Mouse (Mus musculus): ENCODE measurements around the gene Ppm1m. TPM values are rescaled to one million over a fixed set of nuclear protein-coding genes. Genes with fewer than 3 reads are reported as not detected.

Gene Ppm1m
- polyA plus RNA-seq, 1 experiment = 20.2 TPM

DNA sequence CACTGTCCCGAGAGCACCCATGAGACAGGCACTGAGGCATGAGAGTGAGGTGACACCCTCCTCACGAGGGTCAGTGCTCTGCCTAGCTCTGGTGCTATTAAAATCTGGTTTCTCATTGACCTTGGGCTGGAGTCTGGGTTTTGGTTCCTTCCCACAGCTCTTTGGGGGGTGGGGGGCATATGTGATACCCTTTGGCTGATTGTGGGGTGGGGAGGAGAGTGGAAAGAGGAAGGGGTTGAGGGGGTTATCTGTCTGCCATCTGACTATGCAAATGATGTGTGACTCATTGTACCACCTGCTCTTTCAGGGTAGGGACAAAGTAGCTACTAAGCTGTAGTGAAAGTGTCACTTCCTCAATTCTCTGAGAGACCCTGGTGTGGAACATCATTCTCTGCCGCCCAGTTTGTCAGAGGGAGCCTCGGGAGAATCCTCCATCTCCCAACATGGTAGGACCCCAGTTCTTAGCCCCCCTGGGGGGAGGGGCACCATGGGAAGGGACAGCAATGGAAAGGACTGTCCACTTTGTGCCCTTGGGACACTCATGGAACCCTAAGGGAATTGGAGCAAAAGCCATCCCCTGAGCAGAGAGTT lies 22.8 kb upstream of the Ppm1m start, which contains the start of gene Tlr9:
Gene Tlr9 (plus strand): TSS at position 338 of the 591 bp plus-strand sequence.
- Histone ChIP-seq H3K4me2 (ENCODE audit: low read depth) (no peak within 1 kb of the TSS), H3K4me3 (no peak within 1 kb of the TSS), H3ac (ENCODE audit: control insufficient read depth, insufficient read length) (no peak within 1 kb of the TSS), H3K79me2 (ENCODE audit: control insufficient read depth, insufficient read depth) (no peaks in the 10 kb centered on the region), H3K27me3 (ENCODE audit: control insufficient read depth, insufficient read depth, insufficient read length) (peaks cover 25% of the 10 kb centered on the region), H3K36me3 (ENCODE audit: control insufficient read depth, insufficient read depth) (no peaks in the 10 kb centered on the region)
- TF ChIP-seq TCF12 (IDR thresholded peaks at IDR 0.05; ENCODE audit: insufficient read depth, poor library complexity, severe bottlenecking) (no peak), E2F4 (IDR thresholded peaks at IDR 0.05; ENCODE audit: insufficient read depth) (no peak), TCF3 (IDR thresholded peaks at IDR 0.05; ENCODE audit: insufficient read length, low read depth) (no peak), MAX (IDR thresholded peaks at IDR 0.05; ENCODE audit: low read depth) (no peak), USF1 (IDR thresholded peaks at IDR 0.05; ENCODE audit: low read depth) (no peak), MYOG (IDR thresholded peaks at IDR 0.05; ENCODE audit: control insufficient read depth in 1 of 3, insufficient read depth in 1 of 3, insufficient read length in 2 of 3, low read depth in 2 of 3) (no peak), POLR2AphosphoS2 (IDR thresholded peaks at IDR 0.05; ENCODE audit: insufficient read length, low read depth) (no peak), POLR2A (IDR thresholded peaks at IDR 0.05; ENCODE audit: insufficient read length, low read depth) (no peak), CEBPB (IDR thresholded peaks at IDR 0.05; ENCODE audit: insufficient read depth, poor library complexity, severe bottlenecking) (no peak), MYOD1 (IDR thresholded peaks at IDR 0.05; ENCODE audit: control insufficient read depth in 1 of 3, insufficient read length in 2 of 3, low read depth in 2 of 3) (no peak), SRF (IDR thresholded peaks at IDR 0.05; ENCODE audit: control insufficient read depth, insufficient read length, low read depth) (no peak), REST (IDR thresholded peaks at IDR 0.05; ENCODE audit: insufficient read depth, insufficient read length) (no peak)

DNA sequence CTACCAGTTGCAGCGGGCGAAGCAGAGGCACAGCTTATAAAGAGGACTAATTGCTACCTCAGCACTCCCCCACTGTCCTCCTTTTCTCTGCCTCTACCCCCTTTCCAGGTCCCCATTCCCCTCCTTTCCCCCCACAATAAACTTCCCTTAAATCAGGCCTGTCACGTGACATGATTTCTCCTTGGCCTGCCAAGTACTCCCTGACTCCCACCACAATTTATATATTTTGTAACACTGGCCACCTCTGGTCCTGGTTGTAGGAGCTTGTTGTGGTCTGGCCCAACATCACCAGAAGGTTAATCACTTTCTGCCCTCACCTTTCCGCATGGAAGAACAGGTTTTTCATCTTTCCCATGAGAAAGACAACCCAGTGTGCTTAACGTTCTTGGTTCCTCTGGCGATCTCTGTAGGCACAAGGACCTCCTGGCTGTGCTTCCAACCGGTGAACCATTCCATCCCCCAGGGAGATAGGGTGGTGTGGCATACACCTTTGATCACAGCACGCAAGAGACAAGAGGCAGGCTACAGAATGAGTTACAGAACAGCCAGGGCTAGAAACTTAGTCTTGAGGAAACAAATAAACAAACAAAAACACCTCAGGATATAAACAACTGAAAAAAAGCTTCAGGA lies 21.5 kb upstream of the Ppm1m start:
- no peaks in the 10 kb centered on the region for H3K36me3 ChIP-seq (ENCODE audit: control insufficient read depth, insufficient read depth)
- TF ChIP-seq SRF (IDR thresholded peaks at IDR 0.05; ENCODE audit: control insufficient read depth, insufficient read length, low read depth) = no peak
- TF ChIP-seq CEBPB (IDR thresholded peaks at IDR 0.05; ENCODE audit: insufficient read depth, poor library complexity, severe bottlenecking) = no peak
- no peak for TF ChIP-seq USF1 (IDR thresholded peaks at IDR 0.05; ENCODE audit: low read depth)
- no peak for TF ChIP-seq TCF3 (IDR thresholded peaks at IDR 0.05; ENCODE audit: insufficient read length, low read depth)
- TF ChIP-seq MYOD1 (IDR thresholded peaks at IDR 0.05; ENCODE audit: control insufficient read depth in 1 of 3, insufficient read length in 2 of 3, low read depth in 2 of 3) = no peak
- no peak for TF ChIP-seq MAX (IDR thresholded peaks at IDR 0.05; ENCODE audit: low read depth)
- no peak for TF ChIP-seq POLR2A (IDR thresholded peaks at IDR 0.05; ENCODE audit: insufficient read length, low read depth)
- TF ChIP-seq POLR2AphosphoS2 (IDR thresholded peaks at IDR 0.05; ENCODE audit: insufficient read length, low read depth) = no peak
- H3ac ChIP-seq (ENCODE audit: control insufficient read depth, insufficient read length) = no peak overlapping the region
- no peak overlapping the region for H3K4me3 ChIP-seq
- no peak overlapping the region for H3K4me2 ChIP-seq (ENCODE audit: low read depth)
- no peaks in the 10 kb centered on the region for H3K79me2 ChIP-seq (ENCODE audit: control insufficient read depth, insufficient read depth)
- peaks cover 20% of the 10 kb centered on the region for H3K27me3 ChIP-seq (ENCODE audit: control insufficient read depth, insufficient read depth, insufficient read length)

DNA sequence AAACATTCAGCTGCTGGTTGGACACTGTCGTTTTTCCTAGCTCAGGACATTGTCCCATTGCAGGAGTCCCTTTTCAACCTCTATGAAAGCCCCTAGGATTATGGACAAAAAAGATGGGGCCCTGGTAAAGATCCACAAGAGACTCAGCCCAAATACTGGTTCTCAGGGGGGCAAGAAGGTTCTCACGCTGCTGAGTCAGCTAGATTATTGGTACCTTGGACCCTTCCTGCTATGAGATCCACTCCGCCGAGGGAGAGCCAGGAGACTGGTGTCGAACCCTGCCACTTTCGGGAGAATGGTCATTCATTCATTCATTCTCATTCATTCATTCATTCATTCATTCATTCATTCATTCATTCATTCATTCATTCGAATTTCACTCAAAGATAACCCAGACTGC lies 17.4 kb upstream of the Ppm1m start:
- TF ChIP-seq USF1 (IDR thresholded peaks at IDR 0.05; ENCODE audit: low read depth) (no peak), SRF (IDR thresholded peaks at IDR 0.05; ENCODE audit: control insufficient read depth, insufficient read length, low read depth) (no peak), POLR2A (IDR thresholded peaks at IDR 0.05; ENCODE audit: insufficient read length, low read depth) (no peak), MYOD1 (IDR thresholded peaks at IDR 0.05; ENCODE audit: control insufficient read depth in 1 of 3, insufficient read length in 2 of 3, low read depth in 2 of 3) (no peak), MYOG (IDR thresholded peaks at IDR 0.05; ENCODE audit: control insufficient read depth in 1 of 3, insufficient read depth in 1 of 3, insufficient read length in 2 of 3, low read depth in 2 of 3) (no peak), POLR2AphosphoS2 (IDR thresholded peaks at IDR 0.05; ENCODE audit: insufficient read length, low read depth) (no peak), REST (IDR thresholded peaks at IDR 0.05; ENCODE audit: insufficient read depth, insufficient read length) (no peak), E2F4 (IDR thresholded peaks at IDR 0.05; ENCODE audit: insufficient read depth) (no peak), MAX (IDR thresholded peaks at IDR 0.05; ENCODE audit: low read depth) (no peak), TCF12 (IDR thresholded peaks at IDR 0.05; ENCODE audit: insufficient read depth, poor library complexity, severe bottlenecking) (no peak), CEBPB (IDR thresholded peaks at IDR 0.05; ENCODE audit: insufficient read depth, poor library complexity, severe bottlenecking) (no peak), TCF3 (IDR thresholded peaks at IDR 0.05; ENCODE audit: insufficient read length, low read depth) (no peak)
- Histone ChIP-seq H3K4me3 (no peak overlapping the region), H3K79me2 (ENCODE audit: control insufficient read depth, insufficient read depth) (no peaks in the 10 kb centered on the region), H3K27me3 (ENCODE audit: control insufficient read depth, insufficient read depth, insufficient read length) (no peaks in the 10 kb centered on the region), H3K4me2 (ENCODE audit: low read depth) (no peak overlapping the region), H3K36me3 (ENCODE audit: control insufficient read depth, insufficient read depth) (peaks cover 4% of the 10 kb centered on the region), H3ac (ENCODE audit: control insufficient read depth, insufficient read length) (no peak overlapping the region)

DNA sequence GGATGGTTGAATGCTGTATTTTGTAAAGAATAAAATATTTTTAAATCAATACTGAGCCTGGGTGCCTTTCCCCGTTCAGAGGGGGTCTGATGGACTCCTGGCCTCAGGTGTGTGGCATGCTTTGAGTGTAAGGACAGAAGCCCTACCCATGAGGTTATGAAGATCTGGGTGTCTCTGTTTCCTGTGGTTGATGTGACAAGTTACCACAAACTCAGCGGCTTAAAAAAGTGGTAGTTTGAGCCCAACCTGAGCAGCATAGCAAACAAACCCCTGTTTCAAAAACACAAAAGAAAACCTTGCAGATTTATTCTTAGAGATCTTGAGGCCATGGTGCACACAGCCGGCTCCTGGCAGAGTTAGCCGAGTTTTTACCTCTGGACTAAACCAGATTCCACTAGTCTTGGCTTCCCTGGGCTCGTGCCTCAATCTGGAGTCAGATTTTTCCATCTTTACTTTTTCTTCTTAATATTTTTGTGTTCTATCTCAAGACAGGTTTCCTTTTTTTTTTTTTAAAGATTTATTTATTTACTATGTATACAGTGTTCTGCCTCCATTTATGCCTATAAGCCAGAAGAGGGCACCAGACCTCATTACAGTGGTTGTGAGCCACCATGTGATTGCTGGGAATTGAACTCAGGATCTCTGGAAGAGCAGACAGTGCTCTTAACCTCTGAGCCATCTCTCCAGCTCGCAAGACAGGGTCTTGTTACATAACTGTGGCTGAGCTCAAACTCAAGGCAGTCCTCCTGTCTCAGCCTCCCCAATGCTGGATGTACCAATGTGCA lies 16.0 kb upstream of the Ppm1m start:
- H3K79me2 ChIP-seq (ENCODE audit: control insufficient read depth, insufficient read depth) = no peaks in the 10 kb centered on the region
- no peak overlapping the region for H3K4me2 ChIP-seq (ENCODE audit: low read depth)
- H3K4me3 ChIP-seq = no peak overlapping the region
- TF ChIP-seq MYOG (IDR thresholded peaks at IDR 0.05; ENCODE audit: control insufficient read depth in 1 of 3, insufficient read depth in 1 of 3, insufficient read length in 2 of 3, low read depth in 2 of 3) (no peak), SRF (IDR thresholded peaks at IDR 0.05; ENCODE audit: control insufficient read depth, insufficient read length, low read depth) (no peak), TCF12 (IDR thresholded peaks at IDR 0.05; ENCODE audit: insufficient read depth, poor library complexity, severe bottlenecking) (no peak), MYOD1 (IDR thresholded peaks at IDR 0.05; ENCODE audit: control insufficient read depth in 1 of 3, insufficient read length in 2 of 3, low read depth in 2 of 3) (no peak), CEBPB (IDR thresholded peaks at IDR 0.05; ENCODE audit: insufficient read depth, poor library complexity, severe bottlenecking) (no peak), TCF3 (IDR thresholded peaks at IDR 0.05; ENCODE audit: insufficient read length, low read depth) (no peak), REST (IDR thresholded peaks at IDR 0.05; ENCODE audit: insufficient read depth, insufficient read length) (no peak), E2F4 (IDR thresholded peaks at IDR 0.05; ENCODE audit: insufficient read depth) (no peak), MAX (IDR thresholded peaks at IDR 0.05; ENCODE audit: low read depth) (no peak), USF1 (IDR thresholded peaks at IDR 0.05; ENCODE audit: low read depth) (no peak), POLR2AphosphoS2 (IDR thresholded peaks at IDR 0.05; ENCODE audit: insufficient read length, low read depth) (no peak), POLR2A (IDR thresholded peaks at IDR 0.05; ENCODE audit: insufficient read length, low read depth) (no peak)
- no peaks in the 10 kb centered on the region for H3K27me3 ChIP-seq (ENCODE audit: control insufficient read depth, insufficient read depth, insufficient read length)
- H3K36me3 ChIP-seq (ENCODE audit: control insufficient read depth, insufficient read depth) = peaks cover 4% of the 10 kb centered on the region
- no peak overlapping the region for H3ac ChIP-seq (ENCODE audit: control insufficient read depth, insufficient read length)

Data from myocyte (in vitro differentiated cells).